Mouse (Mus musculus): ENCODE data around the gene Man2a2. TPM values are rescaled to one million over a fixed set of nuclear protein-coding genes. Genes with fewer than 3 reads are reported as not detected.
"Not testable (repeated sequence)": the region's sequence is repeated elsewhere in the genome, so short reads cannot be mapped to it uniquely, and the experiment has no call there.

Gene Man2a2
- polyA plus RNA-seq, 1 experiment from 2014 or later: 7.3 TPM

GRCm38 (mm10) chr7:80326076-80326475 lies 45.1 kb downstream of the Man2a2 start:
- DNase-seq (ENCODE audit: low spot score) (no peak), ATAC-seq (replicated peaks; ENCODE audit: low FRiP score, low read depth) (no peak)
- Histone ChIP-seq H3K9ac (ENCODE audit: low read depth, low read length) (no peak overlapping the region), H3K4me3 (replicated peaks; ENCODE audit: low read depth, low read length) (no peak overlapping the region), H3K27ac (no peak overlapping the region), H3K9me3 (replicated peaks; ENCODE audit: low read length) (no peaks in the 10 kb centered on the region), H3K4me1 (replicated peaks; ENCODE audit: insufficient read depth, low read length) (peaks cover 3% of the 10 kb centered on the region; the same call in 1 of the 2 replicates), H3K27me3 (ENCODE audit: insufficient read depth, low read length) (no peaks in the 10 kb centered on the region), H3K4me2 (ENCODE audit: low read length) (no peak overlapping the region), H3K36me3 (ENCODE audit: insufficient read depth, low read length) (peaks cover 48% of the 10 kb centered on the region)
- TF ChIP-seq CTCF (IDR thresholded peaks at IDR 0.05; ENCODE audit: low read depth): no peak
- WGBS: 95% methylated on average over 19 of the region's 19 CpGs

DNA sequence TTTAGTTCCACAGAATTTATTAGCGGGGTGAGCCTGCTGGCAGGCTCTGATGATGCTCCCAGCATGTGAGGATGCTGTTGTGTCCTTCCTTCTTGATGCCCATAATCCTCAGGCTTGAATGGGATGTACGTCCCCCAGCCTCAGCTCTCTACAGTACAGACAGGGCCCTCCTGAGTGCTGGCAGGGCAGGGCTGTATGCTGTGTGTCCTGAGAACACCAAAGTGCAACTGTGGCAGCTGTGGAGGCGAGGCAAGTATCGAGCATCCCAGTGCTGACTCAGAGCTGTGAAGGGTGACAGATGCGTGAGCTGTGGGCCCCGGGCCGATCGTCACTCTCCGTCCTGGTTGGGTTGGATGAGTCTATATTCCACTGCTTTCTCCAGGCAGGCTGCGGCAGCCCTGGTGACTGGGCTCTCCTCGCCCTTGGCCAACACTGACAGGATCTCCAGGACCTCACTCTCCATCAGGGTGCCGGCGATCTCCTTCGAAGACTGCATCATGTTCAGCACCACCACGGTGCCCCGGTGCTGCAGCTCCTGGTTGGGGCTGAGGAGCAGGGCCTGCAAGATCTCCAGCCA lies 45.8 kb downstream of the Man2a2 start:
- H3K9ac ChIP-seq (ENCODE audit: low read depth, low read length): no peak overlapping the region

DNA sequence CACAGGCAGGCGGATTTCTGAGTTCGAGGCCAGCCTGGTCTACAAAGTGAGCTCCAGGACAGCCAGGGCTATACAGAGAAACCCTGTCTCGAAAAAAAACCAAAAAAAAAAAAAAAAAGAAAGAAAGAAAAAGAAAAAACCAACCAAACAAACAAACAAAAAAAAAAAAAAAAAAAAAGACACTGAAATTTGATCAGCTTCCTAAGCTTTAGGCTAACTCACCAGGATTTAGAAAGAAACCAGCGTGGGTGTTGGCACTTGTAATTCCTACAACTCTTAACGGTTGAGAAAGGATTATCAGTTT lies 46.4 kb downstream of the Man2a2 start:
- not testable (repeated sequence) for H3K9ac ChIP-seq (ENCODE audit: low read depth, low read length); H3K4me1 ChIP-seq (replicated peaks; ENCODE audit: insufficient read depth, low read length); ATAC-seq (replicated peaks; ENCODE audit: low FRiP score, low read depth); H3K9me3 ChIP-seq (replicated peaks; ENCODE audit: low read length); H3K4me3 ChIP-seq (replicated peaks; ENCODE audit: low read depth, low read length); H3K27me3 ChIP-seq (ENCODE audit: insufficient read depth, low read length); DNase-seq (ENCODE audit: low spot score)
- peak overlapping the region; percentile 74; the same call in 1 of the 2 replicates for H3K27ac ChIP-seq
- peak overlapping the region; percentile 66; the same call in 1 of the 2 replicates for H3K4me2 ChIP-seq (ENCODE audit: low read length)
- peaks cover 39% of the 10 kb centered on the region for H3K36me3 ChIP-seq (ENCODE audit: insufficient read depth, low read length)
- WGBS: 34% methylated on average over 4 of the region's 5 CpGs

More for the DNA sequence above, 45.8 kb downstream of the Man2a2 start:
- ATAC-seq (replicated peaks; ENCODE audit: low FRiP score, low read depth): no peak
- H3K4me2 ChIP-seq (ENCODE audit: low read length): no peak overlapping the region
- peaks cover 3% of the 10 kb centered on the region; the same call in 1 of the 2 replicates for H3K4me1 ChIP-seq (replicated peaks; ENCODE audit: insufficient read depth, low read length)
- DNase-seq (ENCODE audit: low spot score): no peak
- H3K27me3 ChIP-seq (ENCODE audit: insufficient read depth, low read length): no peaks in the 10 kb centered on the region
- H3K36me3 ChIP-seq (ENCODE audit: insufficient read depth, low read length): peaks cover 41% of the 10 kb centered on the region
- H3K9me3 ChIP-seq (replicated peaks; ENCODE audit: low read length): no peaks in the 10 kb centered on the region
- 0 out of 2 replicates have a peak overlapping the region, but pooled peaks have one; percentile 74 for H3K27ac ChIP-seq
- 93% methylated on average over 16 of the region's 16 CpGs for WGBS
- TF ChIP-seq CTCF (IDR thresholded peaks at IDR 0.05; ENCODE audit: low read depth): no peak
- H3K4me3 ChIP-seq (replicated peaks; ENCODE audit: low read depth, low read length): no peak overlapping the region

GRCm38 (mm10) chr7:80324043-80324815 lies 46.9 kb downstream of the Man2a2 start, which contains the start of gene Rccd1:
Rccd1 (minus strand) TSS chr7:80324454.
- H3K4me3 ChIP-seq (replicated peaks; ENCODE audit: low read depth, low read length): peak within 1 kb of the TSS; percentile 50

GRCm38 (mm10) chr7:80323336-80323735 lies 47.8 kb downstream of the Man2a2 start:
- peaks cover 3% of the 10 kb centered on the region; the same call in 1 of the 2 replicates for H3K4me1 ChIP-seq (replicated peaks; ENCODE audit: insufficient read depth, low read length)
- ATAC-seq (replicated peaks; ENCODE audit: low FRiP score, low read depth) (no peak), DNase-seq (ENCODE audit: low spot score) (no peak)
- peak overlapping the region; percentile 66 for H3K4me2 ChIP-seq (ENCODE audit: low read length)
- peak overlapping the region; percentile 50 for H3K4me3 ChIP-seq (replicated peaks; ENCODE audit: low read depth, low read length)
- H3K36me3 ChIP-seq (ENCODE audit: insufficient read depth, low read length): peaks cover 30% of the 10 kb centered on the region
- no peaks in the 10 kb centered on the region for H3K27me3 ChIP-seq (ENCODE audit: insufficient read depth, low read length)
- no peak overlapping the region for H3K27ac ChIP-seq
- no peaks in the 10 kb centered on the region for H3K9me3 ChIP-seq (replicated peaks; ENCODE audit: low read length)
- peak overlapping the region; percentile 45 for H3K9ac ChIP-seq (ENCODE audit: low read depth, low read length)
- TF ChIP-seq CTCF (IDR thresholded peaks at IDR 0.05; ENCODE audit: low read depth): no peak
- WGBS: 15% methylated on average over 8 of the region's 8 CpGs

More at GRCm38 (mm10) chr7:80324043-80324815, 46.9 kb downstream of the Man2a2 start, which contains the start of gene Rccd1:
- peak within 1 kb of the TSS; percentile 66 for H3K4me2 ChIP-seq (ENCODE audit: low read length)
- H3K9ac ChIP-seq (ENCODE audit: low read depth, low read length): peak within 1 kb of the TSS; percentile 45
- DNase-seq (ENCODE audit: low spot score): peak; percentile 99
- ATAC-seq (replicated peaks; ENCODE audit: low FRiP score, low read depth): peak; percentile 98
- peak within 1 kb of the TSS; percentile 74; the same call in 1 of the 2 replicates for H3K27ac ChIP-seq
- TF ChIP-seq CTCF (IDR thresholded peaks at IDR 0.05; ENCODE audit: low read depth): no peak
- H3K9me3 ChIP-seq (replicated peaks; ENCODE audit: low read length): no peaks in the 10 kb centered on the region
- H3K36me3 ChIP-seq (ENCODE audit: insufficient read depth, low read length): peaks cover 34% of the 10 kb centered on the region
- peaks cover 3% of the 10 kb centered on the region; the same call in 1 of the 2 replicates for H3K4me1 ChIP-seq (replicated peaks; ENCODE audit: insufficient read depth, low read length)
- no peaks in the 10 kb centered on the region for H3K27me3 ChIP-seq (ENCODE audit: insufficient read depth, low read length)
- WGBS: 2% methylated on average over 38 of the region's 38 CpGs

DNA sequence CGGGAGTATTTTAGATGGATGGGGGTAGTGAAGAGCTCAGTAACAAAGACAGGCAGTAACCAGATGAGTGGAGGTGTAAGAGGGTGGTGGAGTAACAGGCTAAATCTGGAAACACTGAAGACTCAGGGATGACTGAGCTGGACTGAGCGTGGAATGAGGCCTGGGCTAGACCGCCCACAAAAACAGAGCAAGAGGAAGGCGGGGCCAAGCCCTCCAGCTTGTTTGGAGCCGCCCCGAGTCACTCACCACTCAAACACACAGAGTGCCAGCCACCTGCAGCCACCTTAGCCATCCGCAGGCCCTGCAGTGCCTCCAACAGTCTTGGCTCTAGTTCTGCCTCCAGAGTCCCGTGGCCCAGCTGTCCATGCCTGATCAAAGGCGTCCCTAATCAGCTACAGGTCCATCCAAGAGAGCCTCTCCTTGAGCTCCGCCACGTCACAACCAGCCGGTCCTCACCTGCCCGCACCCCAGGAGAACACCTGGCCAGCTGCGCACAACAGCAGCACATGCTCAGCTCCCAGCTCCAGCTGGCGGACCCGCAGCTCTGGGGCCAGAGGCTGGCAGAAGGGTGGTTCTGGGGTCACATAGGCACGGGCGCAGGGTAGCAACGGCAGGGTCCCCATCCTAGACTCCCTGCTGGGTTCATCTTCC lies 51.2 kb downstream of the Man2a2 start:
- no peaks in the 10 kb centered on the region for H3K27me3 ChIP-seq (ENCODE audit: insufficient read depth, low read length)
- peaks cover 3% of the 10 kb centered on the region; the same call in 1 of the 2 replicates for H3K4me1 ChIP-seq (replicated peaks; ENCODE audit: insufficient read depth, low read length)
- 84% methylated on average over 19 of the region's 19 CpGs for WGBS
- TF ChIP-seq CTCF (IDR thresholded peaks at IDR 0.05; ENCODE audit: low read depth): no peak
- DNase-seq (ENCODE audit: low spot score): no peak
- H3K27ac ChIP-seq: no peak overlapping the region
- H3K36me3 ChIP-seq (ENCODE audit: insufficient read depth, low read length): peaks cover 20% of the 10 kb centered on the region
- no peak for ATAC-seq (replicated peaks; ENCODE audit: low FRiP score, low read depth)
- H3K9me3 ChIP-seq (replicated peaks; ENCODE audit: low read length): no peaks in the 10 kb centered on the region
- H3K4me2 ChIP-seq (ENCODE audit: low read length): no peak overlapping the region
- H3K4me3 ChIP-seq (replicated peaks; ENCODE audit: low read depth, low read length): no peak overlapping the region
- H3K9ac ChIP-seq (ENCODE audit: low read depth, low read length): no peak overlapping the region

Data from kidney, postnatal 0 days (tissue).